Mouse (Mus musculus) forebrain, embryonic 16.5 days (tissue): ENCODE data around the gene Fat3. TPM values are rescaled to one million over a fixed set of nuclear protein-coding genes. Genes with fewer than 3 reads are reported as not detected.

ENCODE experiments used
- ATAC-seq: fragments of 200-750 bp; cut with Nextera tagmentation; 2 replicates; pipeline ENCODE4 v1.8.0; 2017; ENCODE audit warnings: mild to moderate bottlenecking, moderate library complexity
- H3K27ac ChIP-seq: fragments of 300-500 bp; sonication (generic); 2 replicates; pipeline ENCODE4 v1.5.1; 2014; ENCODE audit warnings: low read length, control low read depth
- H3K27me3 ChIP-seq: fragments of 300-500 bp; sonication (generic); replicated peaks from 2 replicates; pipeline ENCODE4 v1.6.1; 2014; ENCODE audit warnings: low read length; ENCODE audit not compliant: control insufficient read depth, insufficient read depth
- H3K36me3 ChIP-seq: fragments of 300-500 bp; sonication (generic); 2 replicates; pipeline ENCODE4 v1.6.1; 2014; ENCODE audit not compliant: control insufficient read depth, insufficient read depth
- H3K4me1 ChIP-seq: fragments of 300-500 bp; sonication (generic); replicated peaks from 2 replicates; pipeline ENCODE4 v1.6.1; 2014; ENCODE audit warnings: low read length; ENCODE audit not compliant: control insufficient read depth, insufficient read depth
- H3K4me2 ChIP-seq: fragments of 300-500 bp; sonication (generic); 2 replicates; pipeline ENCODE4 v1.6.1; 2014; ENCODE audit warnings: mild to moderate bottlenecking, low read length, control low read depth
- H3K4me3 ChIP-seq: fragments of 300-500 bp; sonication (generic); replicated peaks from 2 replicates; pipeline ENCODE4 v1.5.1; 2014; ENCODE audit warnings: mild to moderate bottlenecking, low read length, control low read depth
- H3K9ac ChIP-seq: fragments of 300-500 bp; sonication (generic); replicated peaks from 2 replicates; pipeline ENCODE4 v1.6.1; 2014; ENCODE audit warnings: low read depth, low read length, control low read depth
- H3K9me3 ChIP-seq: fragments of 300-500 bp; sonication (generic); 2 replicates; pipeline ENCODE4 v1.6.1; 2016; ENCODE audit warnings: low read length; ENCODE audit not compliant: control insufficient read depth
- WGBS: fragments of 180-500 bp; shearing (Covaris S2); extraction: QIAGEN DNeasy Blood & Tissue Kit; methylation state at CpG from one replicate; pipeline ENCODE4 v1.1.7; 2014; 5-methylcytosine and 5-hydroxymethylcytosine counted together
- polyA plus RNA-seq: library from polyadenylated mRNA; unstranded; fragments of >200 nt; fragmentation: Nextera tagmentation; extraction: Ambion mirVana; gene quantifications from 2 replicates; pipeline ENCODE4 v1.2.1, GENCODE M21; 2015

The Fat3 gene
- polyA plus RNA-seq, 1 experiment from 2014 or later: 12.8 TPM

- Histone ChIP-seq H3K27me3 (no peaks in the 10 kb centered on the region), H3K4me2 (no peak overlapping the region), H3K9ac (no peak overlapping the region), H3K9me3 (no peaks in the 10 kb centered on the region), H3K27ac (no peak overlapping the region), H3K36me3 (peaks cover 4% of the 10 kb centered on the region), H3K4me1 (peaks cover 13% of the 10 kb centered on the region), H3K4me3 (no peak overlapping the region)
- 17% methylated on average over 5 of the region's 5 CpGs for WGBS
- peak; percentile 83 for ATAC-seq
Observed at GRCm38 (mm10) chr9:15955147-15955782, 545.8 kb downstream of the Fat3 start.

DNA sequence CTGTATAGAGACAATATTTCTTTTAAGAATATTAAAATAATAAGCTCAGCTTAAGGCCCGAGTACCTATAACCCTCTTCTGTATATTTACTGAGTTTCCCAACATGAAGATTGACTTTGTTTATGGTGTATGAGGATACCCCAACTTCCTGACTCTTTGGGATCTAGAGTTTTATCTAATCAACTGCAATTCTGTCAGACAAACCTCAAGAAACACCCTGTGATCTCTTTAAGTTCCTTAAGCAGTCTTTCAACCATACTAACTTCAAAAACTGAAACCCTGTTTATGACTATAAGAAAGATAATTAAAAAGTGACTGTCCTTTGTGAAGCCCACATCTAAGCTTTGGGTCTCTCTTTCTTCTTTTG is 546.8 kb downstream of the Fat3 start:
- no peak overlapping the region for H3K4me2 ChIP-seq
- 62% methylated on average over 1 of the region's 1 CpGs for WGBS
- no peak overlapping the region for H3K9ac ChIP-seq
- H3K27ac ChIP-seq: no peak overlapping the region
- no peaks in the 10 kb centered on the region for H3K27me3 ChIP-seq
- H3K4me3 ChIP-seq: no peak overlapping the region
- peaks cover 13% of the 10 kb centered on the region for H3K4me1 ChIP-seq
- no peak for ATAC-seq
- no peaks in the 10 kb centered on the region for H3K36me3 ChIP-seq
- no peaks in the 10 kb centered on the region for H3K9me3 ChIP-seq

DNA sequence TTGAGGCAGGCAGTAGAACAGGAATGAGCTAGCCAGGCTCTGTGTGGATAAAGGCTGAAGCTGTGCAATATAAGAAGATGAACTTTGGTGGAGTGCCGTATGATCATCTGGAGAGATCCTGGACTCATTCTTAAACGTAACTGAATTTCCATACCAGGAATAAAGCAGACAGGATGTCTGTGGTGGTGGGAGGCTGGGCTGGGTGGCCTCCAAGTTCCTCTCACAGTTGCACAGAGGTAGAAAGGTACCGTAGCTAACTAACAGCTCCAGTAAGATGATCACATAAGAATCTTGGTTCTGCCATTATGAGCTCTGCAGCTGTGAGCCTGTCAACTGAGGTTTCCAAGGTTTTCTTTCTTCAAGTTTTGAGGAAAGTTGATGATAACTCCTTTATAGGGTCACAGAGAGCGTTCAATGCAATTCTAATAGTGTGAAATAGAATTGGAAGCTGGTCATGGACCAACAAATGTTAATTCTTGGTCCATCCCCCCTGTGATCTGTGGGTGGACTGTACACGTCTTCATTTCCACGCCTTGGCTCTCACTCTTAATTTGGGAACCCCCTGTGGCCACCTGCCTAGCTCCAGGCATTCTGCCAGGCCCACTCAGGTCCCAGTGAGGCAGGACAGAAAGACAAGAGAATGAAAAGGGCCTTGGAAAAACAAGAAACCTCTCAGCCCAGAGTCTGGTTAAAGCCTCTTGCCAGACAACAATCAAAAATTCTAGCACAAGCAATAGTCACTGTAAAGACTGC is 547.3 kb downstream of the Fat3 start:
- Histone ChIP-seq H3K27ac (no peak overlapping the region), H3K4me3 (no peak overlapping the region), H3K9me3 (no peaks in the 10 kb centered on the region), H3K4me2 (no peak overlapping the region), H3K9ac (no peak overlapping the region), H3K4me1 (peaks cover 13% of the 10 kb centered on the region), H3K36me3 (no peaks in the 10 kb centered on the region), H3K27me3 (no peaks in the 10 kb centered on the region)
- no peak for ATAC-seq
- 58% methylated on average over 6 of the region's 6 CpGs for WGBS

GRCm38 (mm10) chr9:15948086-15948485 is 553.0 kb downstream of the Fat3 start:
- no peak for ATAC-seq
- 82% methylated on average over 4 of the region's 4 CpGs for WGBS
- H3K36me3 ChIP-seq: no peaks in the 10 kb centered on the region
- no peaks in the 10 kb centered on the region for H3K4me1 ChIP-seq
- H3K4me2 ChIP-seq: no peak overlapping the region
- H3K9me3 ChIP-seq: no peaks in the 10 kb centered on the region
- H3K9ac ChIP-seq: no peak overlapping the region
- no peak overlapping the region for H3K4me3 ChIP-seq
- H3K27ac ChIP-seq: no peak overlapping the region
- no peaks in the 10 kb centered on the region for H3K27me3 ChIP-seq

GRCm38 (mm10) chr9:15944182-15944581 is 556.9 kb downstream of the Fat3 start:
- Histone ChIP-seq H3K4me1 (no peaks in the 10 kb centered on the region), H3K27ac (no peak overlapping the region), H3K4me2 (no peak overlapping the region), H3K9ac (no peak overlapping the region), H3K27me3 (no peaks in the 10 kb centered on the region), H3K4me3 (no peak overlapping the region), H3K36me3 (no peaks in the 10 kb centered on the region), H3K9me3 (no peaks in the 10 kb centered on the region)
- WGBS: 46% methylated on average over 3 of the region's 3 CpGs
- ATAC-seq: no peak

GRCm38 (mm10) chr9:15943486-15944153 is 557.5 kb downstream of the Fat3 start:
- Histone ChIP-seq H3K4me1 (no peaks in the 10 kb centered on the region), H3K4me2 (no peak overlapping the region), H3K4me3 (no peak overlapping the region), H3K36me3 (no peaks in the 10 kb centered on the region), H3K27me3 (no peaks in the 10 kb centered on the region), H3K9ac (no peak overlapping the region), H3K9me3 (no peaks in the 10 kb centered on the region), H3K27ac (no peak overlapping the region)
- 82% methylated on average over 3 of the region's 3 CpGs for WGBS
- no peak for ATAC-seq

- Histone ChIP-seq H3K4me1 (no peaks in the 10 kb centered on the region), H3K4me3 (no peak overlapping the region), H3K9ac (no peak overlapping the region), H3K36me3 (no peaks in the 10 kb centered on the region), H3K27ac (no peak overlapping the region), H3K9me3 (no peaks in the 10 kb centered on the region), H3K4me2 (no peak overlapping the region), H3K27me3 (no peaks in the 10 kb centered on the region)
- 95% methylated on average over 2 of the region's 2 CpGs for WGBS
- ATAC-seq: no peak
Observed at GRCm38 (mm10) chr9:15941818-15942217, 559.3 kb downstream of the Fat3 start.

GRCm38 (mm10) chr9:15940933-15941673 is 560.0 kb downstream of the Fat3 start:
- Histone ChIP-seq H3K9me3 (no peaks in the 10 kb centered on the region), H3K4me1 (no peaks in the 10 kb centered on the region), H3K27me3 (no peaks in the 10 kb centered on the region), H3K4me2 (no peak overlapping the region), H3K36me3 (no peaks in the 10 kb centered on the region), H3K27ac (no peak overlapping the region), H3K4me3 (no peak overlapping the region), H3K9ac (no peak overlapping the region)
- no peak for ATAC-seq
- WGBS: 85% methylated on average over 7 of the region's 7 CpGs

GRCm38 (mm10) chr9:15939594-15939993 is 561.5 kb downstream of the Fat3 start:
- no peak overlapping the region for H3K27ac ChIP-seq
- no peaks in the 10 kb centered on the region for H3K36me3 ChIP-seq
- H3K27me3 ChIP-seq: no peaks in the 10 kb centered on the region
- no peak for ATAC-seq
- H3K9ac ChIP-seq: no peak overlapping the region
- H3K9me3 ChIP-seq: no peaks in the 10 kb centered on the region
- no peaks in the 10 kb centered on the region for H3K4me1 ChIP-seq
- H3K4me2 ChIP-seq: no peak overlapping the region
- WGBS: 55% methylated on average over 2 of the region's 2 CpGs
- H3K4me3 ChIP-seq: no peak overlapping the region
